Mouse (Mus musculus): Measurements from ENCODE around the gene Mbd4. TPM values are rescaled to one million over a fixed set of nuclear protein-coding genes. Genes with fewer than 3 reads are reported as not detected.

Mbd4 gene
- total RNA-seq, 2 experiments from 2014 or later: 19.9 to 25.6 TPM

Other genes with a start within 250 kb of the Mbd4 start
- 112 and 136 TPM in 2 replicates for gene Raf1, start 176.7 kb downstream of the Mbd4 start, total RNA-seq (2014; fragmentation: Nextera tagmentation)
- 68.6 and 77.5 TPM in 2 replicates for gene Raf1, start 176.7 kb downstream of the Mbd4 start, total RNA-seq (2017)
- gene Tmem40, start 91.0 kb downstream of the Mbd4 start, total RNA-seq (2014; fragmentation: Nextera tagmentation): 27.1 and 36.9 TPM in 2 replicates
- gene Tmem40, start 91.0 kb downstream of the Mbd4 start, total RNA-seq (2017): 24.0 and 36.5 TPM in 2 replicates
- gene Cand2, start 78.8 kb downstream of the Mbd4 start, total RNA-seq (2014; fragmentation: Nextera tagmentation): 0.54 and 2.1 TPM in 2 replicates
- gene Cand2, start 78.8 kb downstream of the Mbd4 start, total RNA-seq (2017): 0.72 and 0.89 TPM in 2 replicates
- 5,043 and 6,230 TPM in 2 replicates for gene Rpl32, start 44.6 kb downstream of the Mbd4 start, total RNA-seq (2014; fragmentation: Nextera tagmentation)
- gene Rpl32, start 44.6 kb downstream of the Mbd4 start, total RNA-seq (2017): 5,746 and 6,785 TPM in 2 replicates
- not detected in 2 replicates for gene Efcab12, start 15.0 kb downstream of the Mbd4 start, total RNA-seq (2014; fragmentation: Nextera tagmentation)
- gene Efcab12, start 15.0 kb downstream of the Mbd4 start, total RNA-seq (2017): 0.05 TPM in 1 of 2 replicates, not detected in the other
- gene Ift122, start 99 bp upstream of the Mbd4 start, total RNA-seq (2014; fragmentation: Nextera tagmentation): 0.49 and 1.8 TPM in 2 replicates
- 2.3 and 3.7 TPM in 2 replicates for gene Ift122, start 99 bp upstream of the Mbd4 start, total RNA-seq (2017)
- gene Rho, start 78.4 kb upstream of the Mbd4 start, total RNA-seq (2014; fragmentation: Nextera tagmentation): not detected in 2 replicates
- not detected in 2 replicates for gene Rho, start 78.4 kb upstream of the Mbd4 start, total RNA-seq (2017)
- not detected in 2 replicates for gene H1foo, start 91.6 kb upstream of the Mbd4 start, total RNA-seq (2014; fragmentation: Nextera tagmentation)
- gene H1foo, start 91.6 kb upstream of the Mbd4 start, total RNA-seq (2017): not detected in 2 replicates
- gene Plxnd1, start 141.6 kb upstream of the Mbd4 start, total RNA-seq (2014; fragmentation: Nextera tagmentation): 0.72 and 1.6 TPM in 2 replicates
- 0.11 and 1.4 TPM in 2 replicates for gene Plxnd1, start 141.6 kb upstream of the Mbd4 start, total RNA-seq (2017)